Mouse (Mus musculus) CH12.LX (cell line): ENCODE measurements around the gene Hist1h1d. TPM values are rescaled to one million over a fixed set of nuclear protein-coding genes. Genes with fewer than 3 reads are reported as not detected.
"Not testable (repeated sequence)": the region's sequence is repeated elsewhere in the genome, so short reads cannot be mapped to it uniquely, and the experiment has no call there.

Experiments used
- DNase-seq: peaks from one replicate; pipeline ENCODE4 v3.0.0-alpha.2; 2013; ENCODE audit errors: extremely low read depth
- H3K27ac ChIP-seq: 2 replicates; pipeline ENCODE4 v1.5.1; 2012; ENCODE audit warnings: low read depth, mild to moderate bottlenecking, control low read depth, moderate library complexity; ENCODE audit not compliant: insufficient read depth
- H3K27me3 ChIP-seq: replicated peaks from 2 replicates; pipeline ENCODE3; 2012; ENCODE audit warnings: inconsistent platforms
- H3K36me3 ChIP-seq, 2 experiments: replicated peaks in 1 of 2; 2 replicates each; pipeline versions ENCODE3 to v1.6.1; 2012; ENCODE audit warnings: inconsistent platforms in 1 of 2, low read length in 1 of 2, mild to moderate bottlenecking in 1 of 2, mixed read lengths in 1 of 2, moderate library complexity in 1 of 2; ENCODE audit not compliant: control insufficient read depth in 1 of 2, insufficient read depth in 1 of 2
- H3K4me1 ChIP-seq, 2 experiments: 2 replicates each; pipeline ENCODE4 v1.6.1; 2012; ENCODE audit warnings: inconsistent platforms in 1 of 2, moderate library complexity in 1 of 2; ENCODE audit not compliant: insufficient read depth in 2 of 2, control insufficient read depth in 1 of 2
- H3K4me2 ChIP-seq: 2 replicates; pipeline ENCODE4 v1.6.1; 2012; ENCODE audit warnings: low read depth, mild to moderate bottlenecking, control low read depth; ENCODE audit not compliant: poor library complexity, insufficient read depth, severe bottlenecking
- H3K4me3 ChIP-seq, 3 experiments: fragments of 150-350 bp in 1 of 3; sonication (generic) in 1 of 3; replicated peaks in 1 of 3; 2 replicates each; pipeline versions ENCODE3 to v1.5.1; 2011 to 2012; ENCODE audit warnings: low read depth in 2 of 3, low read length in 2 of 3, mild to moderate bottlenecking in 2 of 3, moderate library complexity in 2 of 3, control low read depth in 1 of 3, improper control_type of control experiment in 1 of 3, inconsistent platforms in 1 of 3, mixed read lengths in 1 of 3; ENCODE audit not compliant: poor library complexity in 1 of 3
- H3K79me2 ChIP-seq: replicated peaks from 2 replicates; pipeline ENCODE4 v1.6.1; 2012; ENCODE audit warnings: mild to moderate bottlenecking, moderate library complexity; ENCODE audit not compliant: control insufficient read depth, poor library complexity, insufficient read depth, severe bottlenecking; ENCODE audit errors: extremely low read depth
- H3K9ac ChIP-seq: 2 replicates; pipeline ENCODE4 v1.6.1; 2012; ENCODE audit warnings: low read depth, mild to moderate bottlenecking, control low read depth, moderate library complexity; ENCODE audit not compliant: insufficient read depth
- H3K9me3 ChIP-seq: replicated peaks from 2 replicates; pipeline ENCODE3; 2012; ENCODE audit warnings: low read length, inconsistent platforms, mixed read lengths
- CHD1 ChIP-seq: IDR thresholded peaks from 2 replicates; pipeline ENCODE4 v1.6.1; 2012; ENCODE audit warnings: low read depth, low read length, improper control_type of control experiment, inconsistent platforms
- CHD2 ChIP-seq: IDR thresholded peaks from 2 replicates; pipeline ENCODE4 v1.6.1; 2011; ENCODE audit warnings: low read length, improper control_type of control experiment
- GABPA ChIP-seq: IDR thresholded peaks from 2 replicates; pipeline ENCODE4 v1.6.1; 2012; ENCODE audit warnings: low read depth, low read length, improper control_type of control experiment, inconsistent platforms; ENCODE audit not compliant: insufficient replicate concordance
- TBP ChIP-seq: conservative IDR thresholded peaks from 2 replicates; pipeline ENCODE4 v1.6.1; 2011; ENCODE audit warnings: low read depth, low read length, improper control_type of control experiment
- TCF12 ChIP-seq: IDR thresholded peaks from 2 replicates; pipeline ENCODE4 v1.6.1; 2014; ENCODE audit warnings: low read depth, mild to moderate bottlenecking, inconsistent platforms, low read length, improper control_type of control experiment
- ZNF384 ChIP-seq: IDR thresholded peaks from 2 replicates; pipeline ENCODE4 v1.6.1; 2012; ENCODE audit warnings: low read depth, low read length, improper control_type of control experiment, inconsistent platforms
- dilution Hi-C: fragments of 300-500 bp; cut with MboI; formaldehyde crosslinking; loops from 2 replicates; pipeline ENCODE4 v1.14.3; 2020; ENCODE audit warnings: low sequenced_read_pairs; ENCODE audit not compliant: extremely low pct_unique_long_range_greater_than_20kb, extremely low pct_ligation_motif_present
- in situ Hi-C: fragments of 300-500 bp; cut with MboI; formaldehyde crosslinking; loops from 3 replicates; pipeline ENCODE4 v1.14.3; 2019; ENCODE audit warnings: low sequenced_read_pairs, low pct_ligation_motif_present, low pct_unique_long_range_greater_than_20kb, mixed read lengths
- polyA plus RNA-seq: library from polyadenylated mRNA; unstranded; fragments of >175 nt; gene quantifications from 2 replicates; pipeline ENCODE4 v1.2.1, GENCODE M21; 2012; ENCODE audit warnings: low read depth; ENCODE audit not compliant: insufficient read length
- total RNA-seq, 2 experiments: library from RNA; depleted of rRNA; stranded (reverse); fragments of 300-350 nt in 1 of 2; fragments of >200 nt in 1 of 2; gene quantifications; 2 replicates each; pipeline ENCODE4 v1.2.3; 2012 to 2014

Gene Hist1h1d
- total and polyA plus RNA-seq, 3 experiments, result 0.14 to 112 (median 2.3) TPM

DNA sequence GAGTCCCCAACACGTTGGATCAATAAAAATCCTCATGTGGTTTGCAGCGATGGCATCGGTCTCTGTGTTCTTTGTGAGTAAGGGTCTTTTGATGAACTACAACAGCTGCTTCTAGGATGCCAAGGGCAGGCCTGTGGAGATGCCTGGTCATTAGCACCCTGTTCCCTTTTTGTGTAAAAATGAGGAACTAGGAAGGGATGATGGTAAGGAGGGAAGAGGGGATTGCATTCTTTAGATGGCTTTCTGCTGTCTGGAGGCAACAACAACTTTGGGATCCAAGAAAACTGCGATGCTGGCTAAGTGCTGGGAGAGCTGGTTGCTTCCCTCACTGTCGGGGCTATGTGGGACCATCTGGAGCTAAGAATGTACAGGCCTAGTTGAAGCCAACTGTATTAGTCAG is 14.8 kb upstream of the Hist1h1d start:
- no peaks in the 10 kb centered on the region for H3K27me3 ChIP-seq
- H3K36me3 ChIP-seq, result no peaks in the 10 kb centered on the region
- no peak for DNase-seq
- peak overlapping the region; percentile 56 for H3K27ac ChIP-seq
- peak overlapping the region in 2 of 3 experiments; percentile 18 to 25 for H3K4me3 ChIP-seq
- dilution Hi-C loops, result no loop called here
- no peaks in the 10 kb centered on the region for H3K79me2 ChIP-seq
- peak overlapping the region; percentile 46 for H3K4me2 ChIP-seq
- peak overlapping the region; percentile 48 for H3K9ac ChIP-seq
- no peaks in the 10 kb centered on the region for H3K9me3 ChIP-seq
- peaks cover 7 to 48% of the 10 kb centered on the region in 2 experiments; a peak in 3 of 4 replicates for H3K4me1 ChIP-seq
- no peak for TF ChIP-seq GABPA
- TF ChIP-seq CHD2, result no peak
- TF ChIP-seq CHD1, result no peak
- in situ Hi-C loops, result no loop called here

DNA sequence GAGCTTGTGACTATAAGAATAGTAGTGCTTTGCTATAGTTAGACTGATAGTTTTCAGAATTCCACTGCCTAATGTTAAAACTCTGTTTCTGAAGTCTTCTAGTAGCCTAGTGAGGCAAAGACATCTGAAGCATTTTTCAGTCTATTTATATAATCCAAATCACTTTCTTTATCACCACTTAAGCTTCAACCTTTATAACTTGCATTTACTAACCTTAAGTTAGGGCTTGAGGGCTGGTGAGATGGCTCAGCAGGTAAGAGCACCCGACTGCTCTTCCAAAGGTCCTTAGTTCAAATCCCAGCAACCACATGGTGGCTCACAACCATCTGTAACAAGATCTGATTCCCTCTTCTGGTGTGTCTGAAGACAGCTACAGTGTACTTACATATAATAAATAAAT is 13.2 kb upstream of the Hist1h1d start:
- dilution Hi-C loops, H3K4me3 ChIP-seq, H3K4me2 ChIP-seq, in situ Hi-C loops, H3K36me3 ChIP-seq, H3K27ac ChIP-seq, H3K27me3 ChIP-seq, H3K9me3 ChIP-seq, DNase-seq, H3K79me2 ChIP-seq: not testable (repeated sequence)
- peak; percentile 84 for TF ChIP-seq TBP
- Histone ChIP-seq H3K4me1 (peaks cover 7 to 48% of the 10 kb centered on the region in 2 experiments; a peak in 3 of 4 replicates), H3K9ac (peak overlapping the region; percentile 26; the same call in 1 of the 2 replicates)

DNA sequence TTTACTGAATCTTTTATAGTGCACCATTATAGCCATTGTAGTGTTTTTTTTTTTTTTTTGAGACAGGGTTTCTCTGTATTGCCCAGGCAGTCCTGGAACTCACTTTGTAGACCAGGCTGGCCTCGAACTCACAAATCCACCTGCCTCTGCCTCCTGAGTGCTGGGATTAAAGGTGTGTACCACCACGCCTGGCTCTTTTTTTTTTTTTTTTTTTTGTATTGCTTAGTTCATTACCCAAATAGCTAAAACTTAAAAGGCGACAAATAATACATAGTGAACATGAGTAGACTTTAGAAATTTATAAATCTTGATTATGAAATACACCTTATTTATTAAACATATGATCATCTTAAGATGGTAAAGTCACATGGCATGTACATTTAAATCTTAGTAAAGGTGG is 11.6 kb upstream of the Hist1h1d start:
- Histone ChIP-seq H3K79me2 (no peaks in the 10 kb centered on the region), H3K4me2 (peak overlapping the region; percentile 56; the same call in 1 of the 2 replicates), H3K9me3 (no peaks in the 10 kb centered on the region), H3K27ac (no peak overlapping the region), H3K4me3 (no peak overlapping the region), H3K36me3 (no peaks in the 10 kb centered on the region), H3K27me3 (no peaks in the 10 kb centered on the region), H3K9ac (peak overlapping the region; percentile 97; the same call in 1 of the 2 replicates), H3K4me1 (peaks cover 7 to 44% of the 10 kb centered on the region in 2 experiments; a peak in 3 of 4 replicates)
- in situ Hi-C loops, result no loop called here
- no peak for DNase-seq
- TF ChIP-seq TCF12, result no peak
- TF ChIP-seq ZNF384, result peak; percentile 78
- dilution Hi-C loops, result no loop called here
